Mouse (Mus musculus): ENCODE measurements around the gene Hist1h4a.

Gene Hist1h4a

GRCm38 (mm10) chr13:23759251-23759771 is 1.7 kb downstream of the Hist1h4a start:
- DNase-seq (ENCODE audit: low spot score in 2 of 2): no peak

GRCm38 (mm10) chr13:23757921-23758320 is 3.1 kb downstream of the Hist1h4a start:
- no peak for DNase-seq (ENCODE audit: low spot score in 2 of 2)

GRCm38 (mm10) chr13:23757211-23757773 is 3.7 kb downstream of the Hist1h4a start:
- DNase-seq (ENCODE audit: low spot score in 2 of 2): no peak

- peak in 1 of 2 experiments; percentile 75 for DNase-seq (ENCODE audit: low spot score in 2 of 2)
Observed at GRCm38 (mm10) chr13:23756790-23757189, 4.2 kb downstream of the Hist1h4a start, which contains the start of gene Hist1h4b. Gene Hist1h4b (plus strand): TSS chr13:23757013.

- no peak for DNase-seq (ENCODE audit: low spot score in 2 of 2)
Observed at GRCm38 (mm10) chr13:23755000-23755399, 6.0 kb downstream of the Hist1h4a start.

GRCm38 (mm10) chr13:23753314-23754078 is 7.5 kb downstream of the Hist1h4a start:
- no peak for DNase-seq (ENCODE audit: low spot score in 2 of 2)

GRCm38 (mm10) chr13:23752742-23753172 is 8.3 kb downstream of the Hist1h4a start:
- no peak for DNase-seq (ENCODE audit: low spot score in 2 of 2)

DNA sequence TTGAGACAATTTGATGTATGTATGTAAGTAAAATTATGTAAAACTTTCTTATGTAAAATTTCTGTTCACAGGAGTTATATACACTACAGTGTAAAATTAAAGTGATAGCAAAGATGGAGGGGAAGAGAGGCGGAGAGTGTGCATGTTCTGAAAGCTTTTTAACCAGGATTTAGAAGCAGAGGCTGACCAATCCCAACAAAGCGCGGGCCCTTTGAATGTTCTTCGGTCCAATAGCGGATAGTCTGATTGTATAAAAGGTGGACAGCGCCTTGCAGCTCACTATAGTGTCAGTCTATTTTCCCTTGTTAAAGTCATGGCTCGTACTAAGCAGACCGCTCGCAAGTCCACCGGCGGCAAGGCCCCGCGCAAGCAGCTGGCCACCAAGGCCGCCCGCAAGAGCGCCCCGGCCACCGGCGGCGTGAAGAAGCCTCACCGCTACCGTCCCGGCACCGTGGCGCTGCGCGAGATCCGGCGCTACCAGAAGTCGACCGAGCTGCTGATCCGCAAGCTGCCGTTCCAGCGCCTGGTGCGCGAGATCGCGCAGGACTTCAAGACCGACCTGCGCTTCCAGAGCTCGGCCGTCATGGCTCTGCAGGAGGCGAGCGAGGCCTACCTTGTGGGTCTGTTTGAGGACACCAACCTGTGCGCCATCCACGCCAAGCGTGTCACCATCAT is 8.8 kb downstream of the Hist1h4a start, which contains the start of gene Hist1h3b:
Hist1h3b (plus strand) TSS at position 201 of the 675 bp plus-strand sequence.
- DNase-seq (ENCODE audit: low spot score in 2 of 2): peak; percentile 80 to 85

DNA sequence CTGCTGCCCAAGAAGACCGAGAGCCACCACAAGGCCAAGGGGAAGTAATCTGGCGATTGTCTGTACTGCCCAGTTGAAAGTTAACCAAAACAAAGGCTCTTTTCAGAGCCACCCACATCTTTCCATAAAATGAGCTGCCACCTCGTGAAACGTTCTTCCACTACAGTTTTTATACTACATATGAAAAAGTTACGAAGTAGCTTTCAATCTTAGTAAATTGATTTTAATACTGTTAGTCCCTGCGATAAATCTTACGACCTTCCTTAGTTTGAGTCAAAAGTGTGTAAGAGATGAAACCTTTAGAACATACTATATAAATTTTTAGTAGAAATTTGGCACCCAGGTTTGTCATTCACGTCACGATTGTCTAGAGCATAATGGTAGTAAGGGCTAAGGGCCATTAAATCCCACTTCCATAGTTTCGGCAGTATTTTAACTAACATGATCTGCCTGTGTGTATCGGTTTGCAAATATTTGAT is 9.5 kb downstream of the Hist1h4a start:
- DNase-seq (ENCODE audit: low spot score in 2 of 2): no peak

DNA sequence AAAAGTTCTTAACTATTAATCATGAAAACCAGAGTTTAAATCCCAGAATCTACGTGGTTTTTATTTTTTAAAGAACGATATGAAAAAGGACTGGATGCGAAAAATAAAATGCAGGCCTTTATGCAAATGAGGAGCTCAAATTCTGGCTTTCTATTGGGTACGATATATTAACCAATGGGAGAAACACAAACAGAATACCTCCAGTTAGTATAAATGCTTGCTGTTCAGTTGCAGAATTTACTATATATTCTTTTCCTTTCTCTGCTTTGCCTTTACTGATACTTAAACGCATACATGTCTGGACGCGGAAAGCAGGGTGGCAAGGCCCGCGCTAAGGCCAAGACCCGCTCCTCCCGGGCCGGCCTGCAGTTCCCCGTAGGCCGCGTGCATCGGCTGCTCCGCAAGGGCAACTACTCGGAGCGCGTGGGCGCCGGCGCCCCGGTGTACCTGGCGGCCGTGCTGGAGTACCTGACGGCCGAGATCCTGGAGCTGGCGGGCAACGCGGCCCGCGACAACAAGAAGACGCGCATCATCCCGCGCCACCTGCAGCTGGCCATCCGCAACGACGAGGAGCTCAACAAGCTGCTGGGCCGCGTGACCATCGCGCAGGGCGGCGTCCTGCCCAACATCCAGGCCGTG is 10.1 kb downstream of the Hist1h4a start, which contains the start of gene Hist1h2ab:
Hist1h2ab (plus strand) TSS at position 288 of the 639 bp plus-strand sequence.
- DNase-seq (ENCODE audit: low spot score in 2 of 2): peak in 1 of 2 experiments; percentile 51

- DNase-seq (ENCODE audit: low spot score in 2 of 2): no peak
Observed at GRCm38 (mm10) chr13:23749563-23750121, 11.4 kb downstream of the Hist1h4a start.

DNA sequence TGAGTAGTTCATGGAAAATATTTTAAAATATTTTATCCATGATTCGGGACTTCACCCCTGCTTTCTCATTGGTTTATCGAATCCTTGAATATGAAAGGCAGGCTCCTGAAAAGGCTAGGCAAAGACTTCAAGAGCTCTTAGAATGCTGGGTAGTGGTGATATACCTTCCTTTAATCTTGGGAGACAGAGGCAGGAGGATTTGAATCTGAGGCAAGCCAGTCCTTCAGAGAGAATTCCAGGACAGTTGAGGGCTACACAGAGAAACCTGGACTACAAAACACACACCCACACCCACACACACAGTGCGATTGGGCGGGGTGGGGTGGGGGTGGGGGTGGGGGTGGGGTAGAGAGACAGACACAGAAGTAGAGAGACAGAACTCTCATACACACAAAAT is 13.1 kb downstream of the Hist1h4a start:
- no peak for DNase-seq (ENCODE audit: low spot score in 2 of 2)

DNA sequence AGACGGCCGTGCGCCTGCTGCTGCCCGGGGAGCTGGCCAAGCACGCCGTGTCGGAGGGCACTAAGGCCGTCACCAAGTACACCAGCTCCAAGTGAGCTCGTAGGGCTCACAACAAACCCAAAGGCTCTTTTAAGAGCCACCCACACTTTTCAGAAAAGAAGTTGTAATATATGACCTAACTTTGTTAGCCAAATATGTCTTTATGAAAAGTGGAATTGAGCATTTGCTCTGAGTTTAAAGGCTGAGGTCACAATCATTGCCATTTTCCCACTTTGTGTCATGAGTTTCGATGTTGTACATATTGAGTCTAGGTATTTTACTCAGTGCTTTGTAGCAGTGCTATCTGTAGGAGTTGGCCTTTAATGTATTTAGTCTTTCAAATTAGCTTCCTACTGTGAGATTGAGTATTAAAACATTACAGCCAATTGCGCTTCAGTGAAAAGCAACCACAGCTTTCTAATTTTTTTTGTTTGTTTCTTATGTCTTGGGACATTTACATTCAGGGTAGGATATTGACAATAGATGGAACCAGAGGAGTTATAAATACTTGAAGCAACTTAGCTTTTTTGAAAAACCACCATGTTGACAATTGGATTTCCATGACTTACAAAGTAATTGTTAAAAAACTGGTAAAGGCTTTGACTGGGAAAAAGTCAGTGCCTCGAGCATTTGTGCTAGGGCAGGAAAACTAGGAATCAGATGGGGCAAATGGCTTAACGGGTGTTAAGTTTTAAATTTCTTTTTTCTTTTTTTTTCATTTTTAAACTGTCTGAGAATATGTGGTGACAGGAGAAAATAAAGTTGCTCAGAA is 13.7 kb downstream of the Hist1h4a start:
- no peak for DNase-seq (ENCODE audit: low spot score in 2 of 2)

DNA sequence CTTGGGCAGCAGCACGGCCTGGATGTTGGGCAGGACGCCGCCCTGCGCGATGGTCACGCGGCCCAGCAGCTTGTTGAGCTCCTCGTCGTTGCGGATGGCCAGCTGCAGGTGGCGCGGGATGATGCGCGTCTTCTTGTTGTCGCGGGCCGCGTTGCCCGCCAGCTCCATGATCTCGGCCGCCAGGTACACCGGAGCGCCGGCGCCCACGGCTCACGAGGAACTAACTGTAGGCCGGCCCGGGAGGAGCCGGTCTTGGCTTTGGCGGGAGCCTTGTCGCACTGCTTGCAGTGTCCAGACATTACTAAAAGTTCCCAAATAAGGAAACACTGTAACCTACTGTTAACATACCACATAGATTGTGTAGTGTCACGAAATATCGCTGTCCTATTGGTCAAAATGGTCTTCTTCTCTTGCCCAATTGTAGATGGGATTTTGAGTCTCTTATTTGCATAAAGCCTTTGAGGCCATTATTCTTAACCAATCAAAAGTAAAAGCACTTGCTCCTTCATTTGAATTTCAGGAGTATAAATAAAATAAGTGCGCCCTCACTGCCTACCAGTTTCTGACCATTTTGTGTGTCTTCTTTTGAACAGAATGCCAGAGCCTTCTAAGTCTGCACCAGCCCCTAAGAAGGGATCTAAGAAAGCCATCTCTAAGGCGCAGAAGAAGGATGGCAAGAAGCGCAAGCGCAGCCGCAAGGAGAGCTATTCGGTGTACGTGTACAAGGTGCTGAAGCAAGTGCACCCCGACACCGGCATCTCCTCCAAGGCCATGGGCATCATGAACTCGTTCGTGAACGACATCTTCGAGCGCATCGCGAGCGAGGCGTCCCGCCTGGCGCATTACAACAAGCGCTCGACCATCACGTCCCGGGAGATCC is 14.6 kb downstream of the Hist1h4a start, which contains the start of gene Hist1h2bb:
Hist1h2bb (plus strand) TSS at position 534 of the 880 bp plus-strand sequence.
- peak in 1 of 2 experiments; percentile 55 for DNase-seq (ENCODE audit: low spot score in 2 of 2)

DNA sequence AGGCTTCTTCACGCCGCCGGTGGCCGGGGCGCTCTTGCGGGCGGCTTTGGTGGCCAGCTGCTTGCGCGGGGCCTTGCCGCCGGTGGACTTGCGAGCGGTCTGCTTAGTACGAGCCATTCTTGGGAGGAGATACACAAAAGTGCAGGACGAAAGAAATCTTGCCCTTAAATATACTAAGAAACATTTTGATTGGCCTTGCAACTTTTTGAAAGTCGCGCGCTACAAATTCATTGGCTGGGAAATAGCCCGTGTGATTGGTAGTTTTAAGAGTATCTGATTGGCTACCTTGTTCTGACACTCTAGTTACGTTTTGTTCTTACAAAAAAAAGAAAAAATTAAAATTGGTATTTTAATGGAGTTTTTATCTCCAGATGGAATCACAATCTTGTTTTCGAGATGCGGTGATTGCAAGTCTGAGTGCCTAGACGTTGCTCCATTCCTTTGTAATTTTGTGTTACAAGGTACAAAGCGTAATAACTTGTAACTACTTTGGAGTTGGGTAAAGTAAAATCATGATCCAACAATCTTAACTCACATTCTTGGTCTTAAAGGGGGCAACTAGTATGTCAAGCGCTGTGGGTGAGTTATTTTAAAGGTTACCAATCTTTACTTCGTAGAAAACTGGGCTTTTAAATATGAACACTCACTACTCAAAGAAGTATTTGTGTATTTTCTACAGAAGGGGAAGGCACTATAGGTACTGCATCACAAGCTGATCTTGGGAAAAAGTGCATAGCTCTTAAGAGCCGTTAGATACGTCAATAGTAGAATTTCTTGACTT is 15.5 kb downstream of the Hist1h4a start, which contains the start of gene Hist1h3c:
Hist1h3c (minus strand) TSS at position 222 of the 781 bp plus-strand sequence.
- peak; percentile 69 to 83 for DNase-seq (ENCODE audit: low spot score in 2 of 2)

GRCm38 (mm10) chr13:23744421-23745380 is 16.3 kb downstream of the Hist1h4a start:
- no peak for DNase-seq (ENCODE audit: low spot score in 2 of 2)

DNA sequence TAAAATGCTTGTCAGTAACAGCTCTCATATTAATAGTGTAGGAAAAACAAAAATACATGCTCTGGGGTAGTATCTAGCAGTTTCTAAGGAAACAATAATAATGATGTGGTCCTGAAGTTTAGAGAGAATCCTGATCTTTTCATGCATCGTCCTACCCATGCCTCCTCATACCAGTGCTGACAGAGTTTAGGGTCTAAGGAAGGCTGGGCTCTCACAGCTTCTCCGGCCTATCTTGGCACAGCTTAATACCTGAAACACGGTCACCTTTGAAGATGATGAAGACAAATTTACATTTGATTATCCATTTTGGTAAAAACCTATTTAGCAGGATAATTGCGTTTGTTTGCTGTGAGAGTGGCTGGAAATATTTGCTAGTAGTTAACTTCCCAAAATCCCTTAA is 17.1 kb downstream of the Hist1h4a start:
- DNase-seq (ENCODE audit: low spot score in 2 of 2): no peak

All from cerebellum, postnatal 4 days (tissue).